Mouse (Mus musculus) testis, adult 2 months (tissue): Measurements from ENCODE around the gene 2200002D01Rik. TPM values are rescaled to one million over a fixed set of nuclear protein-coding genes. Genes with fewer than 3 reads are reported as not detected.
A peak's percentile ranks its signal among the peaks of the same experiment; 100 is the strongest.

Experiments
- H3K27ac ChIP-seq: fragments of 200-500 bp; 2 replicates; pipeline ENCODE4 v1.5.1; 2012; ENCODE audit warnings: low read depth, low read length; ENCODE audit not compliant: control insufficient read depth, insufficient read depth
- H3K27me3 ChIP-seq: fragments of 200-500 bp; 2 replicates; pipeline ENCODE4 v1.6.1; 2012; ENCODE audit warnings: mild to moderate bottlenecking, low read length, moderate library complexity; ENCODE audit not compliant: control insufficient read depth, insufficient read depth
- H3K36me3 ChIP-seq: fragments of 200-500 bp; 2 replicates; pipeline ENCODE4 v1.6.1; 2012; ENCODE audit warnings: mild to moderate bottlenecking, low read length; ENCODE audit not compliant: control insufficient read depth, insufficient read depth
- H3K4me1 ChIP-seq: fragments of 200-500 bp; 2 replicates; pipeline ENCODE4 v1.6.1; 2012; ENCODE audit warnings: low read length; ENCODE audit not compliant: control insufficient read depth, insufficient read depth
- H3K4me3 ChIP-seq: fragments of 200-500 bp; 2 replicates; pipeline ENCODE4 v1.5.1; 2012; ENCODE audit warnings: low read depth, mild to moderate bottlenecking, low read length, moderate library complexity, mixed read lengths; ENCODE audit not compliant: control insufficient read depth
- CTCF ChIP-seq: fragments of 200-500 bp; IDR thresholded peaks from 2 replicates; pipeline ENCODE4 v1.5.1; 2012; ENCODE audit warnings: low read depth, mild to moderate bottlenecking, inconsistent platforms, low read length, moderate library complexity; ENCODE audit not compliant: control insufficient read depth, insufficient read depth, insufficient replicate concordance
- POLR2A ChIP-seq: fragments of 200-500 bp; IDR thresholded peaks from 2 replicates; pipeline ENCODE4 v1.6.1; 2012; ENCODE audit warnings: low read depth, mild to moderate bottlenecking, inconsistent platforms, low read length, moderate library complexity; ENCODE audit not compliant: control insufficient read depth
- polyA plus RNA-seq: library from polyadenylated mRNA; depleted of rRNA; stranded (reverse); fragments of >200 nt; gene quantifications from 2 replicates; pipeline ENCODE4 v1.2.3, GENCODE M21; 2012

2200002D01Rik gene
- polyA plus RNA-seq, 1 experiment: 0.15 TPM

DNA sequence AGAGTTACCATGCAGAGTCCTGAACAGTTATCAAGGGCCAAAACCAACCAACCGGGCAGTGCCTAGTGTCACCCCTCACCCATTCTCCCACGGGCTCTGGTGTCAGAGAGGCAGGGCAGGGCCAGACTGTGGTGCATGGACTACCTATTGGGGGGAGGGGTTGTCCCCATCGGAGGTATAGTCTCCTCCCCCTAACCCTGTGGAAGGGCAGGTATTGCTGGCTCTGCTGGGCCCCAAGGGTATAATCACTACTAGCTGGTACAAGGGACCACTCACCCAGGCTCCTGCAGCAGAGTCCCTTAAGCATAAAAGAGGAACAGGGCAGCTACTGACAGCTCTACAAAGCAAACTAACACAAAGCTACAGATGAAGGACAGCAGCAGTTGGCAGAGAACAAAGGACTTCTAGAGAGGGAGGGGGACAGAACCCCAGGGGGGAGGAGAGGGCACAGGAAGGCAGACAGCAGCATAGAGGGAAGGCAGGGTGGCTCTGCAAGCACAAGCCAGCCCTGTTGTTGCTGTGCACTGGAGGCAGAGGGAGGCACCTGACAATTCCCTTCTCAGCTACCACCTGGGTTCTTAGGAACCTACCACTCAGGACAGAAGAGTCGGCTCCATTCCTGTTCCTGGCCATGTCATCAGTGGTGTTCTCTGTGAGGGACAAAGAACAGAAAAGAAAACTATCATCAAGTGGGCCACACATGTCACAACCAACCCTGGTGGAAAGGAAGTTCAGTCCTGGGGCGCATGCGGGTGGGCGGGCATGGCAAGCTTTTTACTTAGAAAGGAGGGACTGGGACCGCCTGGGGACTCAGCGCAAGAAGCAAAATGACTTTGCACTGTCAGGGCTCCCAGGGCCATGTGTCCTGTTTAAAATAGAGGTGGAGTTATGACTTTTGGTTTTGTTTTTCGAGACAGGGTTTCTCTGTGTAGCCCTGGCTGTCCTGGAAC, 11.8 kb upstream of the 2200002D01Rik start:
- Histone ChIP-seq H3K4me1 (no peaks in the 10 kb centered on the region), H3K27me3 (no peaks in the 10 kb centered on the region), H3K4me3 (no peak overlapping the region), H3K27ac (no peak overlapping the region), H3K36me3 (peaks cover 2% of the 10 kb centered on the region; the same call in 1 of the 2 replicates)
- TF ChIP-seq POLR2A: no peak
- TF ChIP-seq CTCF: no peak

GRCm38 (mm10) chr7:29257368-29257767, 9.1 kb upstream of the 2200002D01Rik start:
- H3K27ac ChIP-seq: no peak overlapping the region
- no peak overlapping the region for H3K4me3 ChIP-seq
- peaks cover 2% of the 10 kb centered on the region; the same call in 1 of the 2 replicates for H3K36me3 ChIP-seq
- TF ChIP-seq POLR2A (no peak), CTCF (no peak)
- H3K27me3 ChIP-seq: no peaks in the 10 kb centered on the region
- H3K4me1 ChIP-seq: no peaks in the 10 kb centered on the region

DNA sequence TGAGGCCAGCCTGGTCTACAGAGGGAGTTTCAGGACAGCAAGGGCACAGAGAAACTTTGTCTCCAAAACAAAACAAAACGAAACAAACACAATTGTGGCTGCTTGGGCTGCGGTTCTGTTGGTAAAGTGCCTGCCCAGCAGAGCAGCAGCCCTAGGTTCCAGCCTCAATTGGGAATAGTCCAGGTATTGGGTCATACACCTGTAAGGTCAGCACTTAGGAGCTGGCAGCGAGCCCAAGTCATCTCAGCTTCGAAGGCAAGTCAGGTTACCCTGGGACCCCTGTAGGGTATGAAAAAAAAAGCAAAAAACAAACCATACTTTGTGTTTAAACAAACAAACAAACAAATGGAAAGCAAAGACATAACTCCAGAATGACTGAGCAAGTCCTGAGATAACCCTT, 7.6 kb upstream of the 2200002D01Rik start:
- Histone ChIP-seq H3K36me3 (peaks cover 2% of the 10 kb centered on the region; the same call in 1 of the 2 replicates), H3K4me3 (no peak overlapping the region), H3K27ac (no peak overlapping the region), H3K4me1 (no peaks in the 10 kb centered on the region), H3K27me3 (no peaks in the 10 kb centered on the region)
- TF ChIP-seq CTCF: no peak
- no peak for TF ChIP-seq POLR2A

GRCm38 (mm10) chr7:29253842-29254241, 5.6 kb upstream of the 2200002D01Rik start:
- Histone ChIP-seq H3K4me3 (no peak overlapping the region), H3K27ac (no peak overlapping the region), H3K36me3 (peaks cover 2% of the 10 kb centered on the region; the same call in 1 of the 2 replicates), H3K4me1 (no peaks in the 10 kb centered on the region; the same call in 1 of the 2 replicates), H3K27me3 (no peaks in the 10 kb centered on the region)
- TF ChIP-seq CTCF (no peak), POLR2A (no peak)

DNA sequence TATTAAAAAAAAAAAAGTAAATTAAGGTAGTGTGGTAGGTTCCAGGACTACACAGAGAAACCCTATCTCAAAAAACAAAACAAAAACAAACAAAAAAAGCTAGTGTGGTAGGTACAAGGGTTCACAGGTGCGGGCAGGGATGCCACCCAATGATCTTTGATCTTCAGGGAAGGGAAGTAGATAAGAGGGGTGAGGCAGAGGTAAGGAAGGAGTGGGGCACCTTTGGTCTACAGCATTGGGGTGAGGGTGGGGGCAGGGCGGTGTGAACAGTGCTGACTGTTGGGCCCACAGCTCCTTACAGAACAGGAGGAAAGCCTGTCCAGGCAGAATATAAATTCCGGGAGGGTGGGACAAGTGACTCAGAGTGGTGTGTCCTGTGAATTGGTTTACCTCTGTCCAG, 2.9 kb upstream of the 2200002D01Rik start:
- H3K27me3 ChIP-seq: no peaks in the 10 kb centered on the region
- H3K27ac ChIP-seq: no peak overlapping the region
- H3K36me3 ChIP-seq: no peaks in the 10 kb centered on the region
- H3K4me3 ChIP-seq: no peak overlapping the region
- H3K4me1 ChIP-seq: peaks cover 16% of the 10 kb centered on the region
- TF ChIP-seq CTCF (no peak), POLR2A (no peak)

GRCm38 (mm10) chr7:29247706-29248105, 560 bp downstream of the 2200002D01Rik start:
- TF ChIP-seq POLR2A (no peak), CTCF (no peak)
- Histone ChIP-seq H3K36me3 (no peaks in the 10 kb centered on the region), H3K27ac (no peak overlapping the region), H3K27me3 (no peaks in the 10 kb centered on the region), H3K4me1 (peaks cover 16% of the 10 kb centered on the region), H3K4me3 (peak overlapping the region; percentile 69)

- TF ChIP-seq POLR2A (no peak), CTCF (peak; percentile 84)
- peak overlapping the region; percentile 69 for H3K4me3 ChIP-seq
- H3K36me3 ChIP-seq: no peaks in the 10 kb centered on the region
- H3K4me1 ChIP-seq: peaks cover 16% of the 10 kb centered on the region
- H3K27ac ChIP-seq: no peak overlapping the region
- no peaks in the 10 kb centered on the region for H3K27me3 ChIP-seq
Observed at GRCm38 (mm10) chr7:29247314-29247700, 959 bp downstream of the 2200002D01Rik start.
